Mouse (Mus musculus) pancreas, adult 10 weeks (tissue): ENCODE measurements around the gene Olfr1079. TPM values are rescaled to one million over a fixed set of nuclear protein-coding genes. Genes with fewer than 3 reads are reported as not detected.

ENCODE experiments used
- polyA plus RNA-seq: library from polyadenylated mRNA; stranded (reverse); fragments of 350-450 nt; fragmentation: Illumina TruSeq; extraction: RNeasy Lipid Tissue Mini Kit (QIAGEN cat#74804); gene quantifications from one replicate; pipeline ENCODE4 v1.2.3, GENCODE M21; 2015; ENCODE audit warnings: low read depth, low replicate concordance; ENCODE audit not compliant: insufficient read depth

Gene Olfr1079
- not detected for polyA plus RNA-seq

GRCm38 (mm10) chr2:86542380-86542779 lies at the start of gene Olfr1079:
Gene Olfr1079, minus strand, starts transcription at chr2:86542480.

GRCm38 (mm10) chr2:86558135-86558534 lies 15.9 kb upstream of the Olfr1079 start, which contains the start of gene Olfr1080:
Gene Olfr1080, minus strand, starts transcription at chr2:86558235.

GRCm38 (mm10) chr2:86508161-86508560 lies 34.1 kb downstream of the Olfr1079 start, which contains the start of gene Olfr1076:
Gene Olfr1076, plus strand, starts transcription at chr2:86508461.

GRCm38 (mm10) chr2:86487286-86487685 lies 55.0 kb downstream of the Olfr1079 start, which contains the start of gene Olfr228:
Gene Olfr228, minus strand, starts transcription at chr2:86487386.

Other genes starting within 250 kb of the Olfr1079 start
- gene Olfr1053, start 227.2 kb downstream of the Olfr1079 start, polyA plus RNA-seq: not detected
- not detected for gene Olfr1054, start 207.0 kb downstream of the Olfr1079 start, polyA plus RNA-seq
- gene Olfr1055, start 192.2 kb downstream of the Olfr1079 start, polyA plus RNA-seq: not detected
- gene Olfr1056, start 180.0 kb downstream of the Olfr1079 start, polyA plus RNA-seq: not detected
- not detected for gene Olfr1057, start 164.1 kb downstream of the Olfr1079 start, polyA plus RNA-seq
- not detected for gene Olfr1058, start 153.9 kb downstream of the Olfr1079 start, polyA plus RNA-seq
- gene Olfr1061, start 128.4 kb downstream of the Olfr1079 start, polyA plus RNA-seq: not detected
- gene Olfr1062, start 115.7 kb downstream of the Olfr1079 start, polyA plus RNA-seq: not detected
- not detected for gene Olfr1065, start 91.9 kb downstream of the Olfr1079 start, polyA plus RNA-seq
- not detected for gene Olfr1066, start 86.2 kb downstream of the Olfr1079 start, polyA plus RNA-seq
- gene Olfr228, start 55.1 kb downstream of the Olfr1079 start, polyA plus RNA-seq: not detected
- gene Olfr1076, start 34.0 kb downstream of the Olfr1079 start, polyA plus RNA-seq: not detected
- gene Olfr1080, start 15.8 kb upstream of the Olfr1079 start, polyA plus RNA-seq: not detected
- not detected for gene Olfr1082, start 56.5 kb upstream of the Olfr1079 start, polyA plus RNA-seq
- gene Olfr1084, start 97.2 kb upstream of the Olfr1079 start, polyA plus RNA-seq: not detected
- gene Olfr1085, start 119.5 kb upstream of the Olfr1079 start, polyA plus RNA-seq: not detected
- gene Olfr1086, start 137.6 kb upstream of the Olfr1079 start, polyA plus RNA-seq: not detected
- gene Olfr1087, start 155.9 kb upstream of the Olfr1079 start, polyA plus RNA-seq: not detected
- gene Olfr1089, start 191.2 kb upstream of the Olfr1079 start, polyA plus RNA-seq: not detected
- gene Olfr1090, start 216.5 kb upstream of the Olfr1079 start, polyA plus RNA-seq: not detected
- gene Olfr1093, start 240.0 kb upstream of the Olfr1079 start, polyA plus RNA-seq: not detected